Mouse (Mus musculus) bone marrow macrophage, adult 2 months (primary cell): Measurements from ENCODE around the gene Gatm.

ENCODE experiments used
- CTCF ChIP-seq: IDR thresholded peaks from 2 replicates; pipeline ENCODE4 v1.5.1; 2012; ENCODE audit warnings: low read depth, mild to moderate bottlenecking, low read length, moderate library complexity
- POLR2A ChIP-seq: IDR thresholded peaks from 2 replicates; pipeline ENCODE4 v1.6.1; 2012; ENCODE audit warnings: mild to moderate bottlenecking, low read depth, low read length, borderline replicate concordance

DNA sequence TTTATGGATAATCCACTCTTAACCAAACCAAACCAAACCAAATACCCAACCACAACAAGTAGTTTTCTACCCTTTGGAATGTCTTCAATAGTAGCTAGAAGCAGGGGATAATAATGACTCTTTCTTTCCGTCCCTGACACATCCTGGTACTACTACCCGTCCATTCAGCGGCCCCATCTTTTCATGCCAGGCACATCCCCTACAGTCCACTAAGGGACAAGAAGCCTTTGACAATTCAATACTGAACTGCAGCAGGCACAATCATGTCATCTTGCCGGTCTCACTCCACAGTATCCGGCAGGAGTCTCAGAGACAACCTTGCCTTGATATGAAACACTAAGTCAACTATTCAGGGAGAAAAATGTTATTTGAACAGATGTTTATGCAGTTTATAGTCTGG is 5.3 kb downstream of the Gatm start:
- TF ChIP-seq POLR2A (no peak), CTCF (no peak)
